Mouse (Mus musculus) heart, embryonic 16.5 days (tissue): Measurements from ENCODE around the gene Uspl1. TPM values are rescaled to one million over a fixed set of nuclear protein-coding genes. Genes with fewer than 3 reads are reported as not detected.

Source experiments
- ATAC-seq: fragments of 200-750 bp; cut with Nextera tagmentation; replicated peaks from 2 replicates; pipeline ENCODE4 v1.8.0; 2017; ENCODE audit warnings: moderate number of reproducible peaks; ENCODE audit not compliant: insufficient read depth, low FRiP score; ENCODE audit errors: extremely low read depth
- H3K27ac ChIP-seq: fragments of 300-500 bp; sonication (generic); 2 replicates; pipeline ENCODE4 v1.5.1; 2014; ENCODE audit warnings: mild to moderate bottlenecking, low read length, control low read depth, moderate library complexity
- H3K27me3 ChIP-seq: fragments of 300-500 bp; sonication (generic); 2 replicates; pipeline ENCODE4 v1.6.1; 2014; ENCODE audit warnings: low read length, mixed read lengths; ENCODE audit not compliant: control insufficient read depth, insufficient read depth
- H3K36me3 ChIP-seq: fragments of 300-500 bp; sonication (generic); 2 replicates; pipeline ENCODE4 v1.6.1; 2014; ENCODE audit not compliant: control insufficient read depth, insufficient read depth
- H3K4me1 ChIP-seq: fragments of 300-500 bp; sonication (generic); 2 replicates; pipeline ENCODE4 v1.6.1; 2014; ENCODE audit warnings: low read length, mixed read lengths; ENCODE audit not compliant: control insufficient read depth, insufficient read depth
- H3K4me2 ChIP-seq: fragments of 300-500 bp; sonication (generic); 2 replicates; pipeline ENCODE4 v1.6.1; 2014; ENCODE audit warnings: low read depth, mild to moderate bottlenecking, control low read depth, low read length
- H3K4me3 ChIP-seq: fragments of 300-500 bp; sonication (generic); 2 replicates; pipeline ENCODE4 v1.5.1; 2014; ENCODE audit warnings: mild to moderate bottlenecking, control low read depth, low read length
- H3K9ac ChIP-seq: fragments of 300-500 bp; sonication (generic); 2 replicates; pipeline ENCODE4 v1.6.1; 2014; ENCODE audit warnings: low read length, control low read depth
- H3K9me3 ChIP-seq: fragments of 300-500 bp; sonication (generic); replicated peaks from 2 replicates; pipeline ENCODE4 v1.6.1; 2016; ENCODE audit warnings: low read length; ENCODE audit not compliant: control insufficient read depth
- WGBS: fragments of 180-500 bp; shearing (Covaris S2); extraction: QIAGEN DNeasy Blood & Tissue Kit; methylation state at CpG from one replicate; pipeline ENCODE4 v1.1.7; 2014; 5-methylcytosine and 5-hydroxymethylcytosine counted together
- polyA plus RNA-seq: library from polyadenylated mRNA; unstranded; fragments of >200 nt; fragmentation: Nextera tagmentation; extraction: Ambion mirVana; gene quantifications from 2 replicates; pipeline ENCODE4 v1.2.1, GENCODE M21; 2015

Uspl1 gene
- polyA plus RNA-seq, 1 experiment from 2014 or later: 29.2 TPM

GRCm38 (mm10) chr5:149143766-149144375 lies 40.3 kb upstream of the Uspl1 start:
- no peaks in the 10 kb centered on the region for H3K4me1 ChIP-seq
- H3K4me3 ChIP-seq: no peak overlapping the region; the same call in 1 of the 2 replicates
- no peaks in the 10 kb centered on the region for H3K27me3 ChIP-seq
- H3K9me3 ChIP-seq: no peaks in the 10 kb centered on the region
- no peak for ATAC-seq
- 64% methylated on average over 25 of the region's 25 CpGs for WGBS
- no peak overlapping the region for H3K27ac ChIP-seq
- H3K36me3 ChIP-seq: no peaks in the 10 kb centered on the region
- no peak overlapping the region for H3K9ac ChIP-seq
- peak overlapping the region; percentile 18; the same call in 1 of the 2 replicates for H3K4me2 ChIP-seq

- no peak overlapping the region for H3K4me2 ChIP-seq
- H3K4me1 ChIP-seq: no peaks in the 10 kb centered on the region
- H3K27ac ChIP-seq: no peak overlapping the region
- no peak overlapping the region for H3K9ac ChIP-seq
- 74% methylated on average over 7 of the region's 7 CpGs for WGBS
- ATAC-seq: no peak
- no peak overlapping the region for H3K4me3 ChIP-seq
- H3K36me3 ChIP-seq: no peaks in the 10 kb centered on the region
- H3K9me3 ChIP-seq: peaks cover 5% of the 10 kb centered on the region
- no peaks in the 10 kb centered on the region for H3K27me3 ChIP-seq
These were observed 37.5 kb upstream of the Uspl1 start for GRCm38 (mm10) chr5:149146691-149147090.

GRCm38 (mm10) chr5:149147386-149148000 lies 36.7 kb upstream of the Uspl1 start:
- no peaks in the 10 kb centered on the region for H3K27me3 ChIP-seq
- 64% methylated on average over 8 of the region's 8 CpGs for WGBS
- H3K9me3 ChIP-seq: peaks cover 5% of the 10 kb centered on the region
- peaks cover 3% of the 10 kb centered on the region; the same call in 1 of the 2 replicates for H3K4me1 ChIP-seq
- H3K4me2 ChIP-seq: no peak overlapping the region
- no peak overlapping the region for H3K27ac ChIP-seq
- no peak overlapping the region for H3K9ac ChIP-seq
- H3K36me3 ChIP-seq: no peaks in the 10 kb centered on the region
- ATAC-seq: no peak
- no peak overlapping the region for H3K4me3 ChIP-seq

GRCm38 (mm10) chr5:149150882-149151281 lies 33.3 kb upstream of the Uspl1 start:
- peaks cover 6% of the 10 kb centered on the region; the same call in 1 of the 2 replicates for H3K4me1 ChIP-seq
- peaks cover 5% of the 10 kb centered on the region for H3K9me3 ChIP-seq
- no peak for ATAC-seq
- H3K27ac ChIP-seq: no peak overlapping the region
- H3K36me3 ChIP-seq: no peaks in the 10 kb centered on the region
- H3K4me2 ChIP-seq: no peak overlapping the region
- no peak overlapping the region for H3K4me3 ChIP-seq
- no peaks in the 10 kb centered on the region for H3K27me3 ChIP-seq
- WGBS: 95% methylated on average over 3 of the region's 3 CpGs
- no peak overlapping the region for H3K9ac ChIP-seq

- 51% methylated on average over 13 of the region's 13 CpGs for WGBS
- peaks cover 5% of the 10 kb centered on the region for H3K9me3 ChIP-seq
- no peaks in the 10 kb centered on the region for H3K36me3 ChIP-seq
- peaks cover 6% of the 10 kb centered on the region; the same call in 1 of the 2 replicates for H3K4me1 ChIP-seq
- ATAC-seq: peak; percentile 26; the same call in 1 of the 2 replicates
- H3K9ac ChIP-seq: no peak overlapping the region
- H3K27ac ChIP-seq: peak overlapping the region; percentile 52
- H3K27me3 ChIP-seq: no peaks in the 10 kb centered on the region
- H3K4me2 ChIP-seq: peak overlapping the region; percentile 18; the same call in 1 of the 2 replicates
- no peak overlapping the region for H3K4me3 ChIP-seq
These were observed 31.9 kb upstream of the Uspl1 start for GRCm38 (mm10) chr5:149152063-149152773.

GRCm38 (mm10) chr5:149152774-149153155 lies 31.4 kb upstream of the Uspl1 start:
- no peaks in the 10 kb centered on the region for H3K36me3 ChIP-seq
- peak overlapping the region; percentile 52; the same call in 1 of the 2 replicates for H3K27ac ChIP-seq
- peaks cover 5% of the 10 kb centered on the region for H3K9me3 ChIP-seq
- peak overlapping the region; percentile 18; the same call in 1 of the 2 replicates for H3K4me2 ChIP-seq
- H3K4me1 ChIP-seq: peaks cover 6% of the 10 kb centered on the region; the same call in 1 of the 2 replicates
- ATAC-seq: 0 out of 2 replicates have a peak, but pooled peaks have one; percentile 10
- H3K27me3 ChIP-seq: no peaks in the 10 kb centered on the region
- WGBS: 54% methylated on average over 12 of the region's 12 CpGs
- no peak overlapping the region for H3K4me3 ChIP-seq
- no peak overlapping the region for H3K9ac ChIP-seq

- H3K4me3 ChIP-seq: no peak overlapping the region
- no peak overlapping the region for H3K9ac ChIP-seq
- 73% methylated on average over 18 of the region's 18 CpGs for WGBS
- H3K9me3 ChIP-seq: no peaks in the 10 kb centered on the region
- H3K4me2 ChIP-seq: no peak overlapping the region
- H3K27me3 ChIP-seq: no peaks in the 10 kb centered on the region
- no peak for ATAC-seq
- H3K36me3 ChIP-seq: no peaks in the 10 kb centered on the region
- H3K27ac ChIP-seq: no peak overlapping the region
- peaks cover 5% of the 10 kb centered on the region; the same call in 1 of the 2 replicates for H3K4me1 ChIP-seq
These were observed 27.1 kb upstream of the Uspl1 start for GRCm38 (mm10) chr5:149156886-149157563.

GRCm38 (mm10) chr5:149159021-149159420 lies 25.1 kb upstream of the Uspl1 start:
- WGBS: 80% methylated on average over 6 of the region's 6 CpGs
- Histone ChIP-seq H3K36me3 (no peaks in the 10 kb centered on the region), H3K4me1 (no peaks in the 10 kb centered on the region), H3K9ac (no peak overlapping the region), H3K27me3 (no peaks in the 10 kb centered on the region), H3K4me2 (no peak overlapping the region), H3K4me3 (no peak overlapping the region), H3K9me3 (no peaks in the 10 kb centered on the region), H3K27ac (no peak overlapping the region)
- ATAC-seq: no peak
